Mouse (Mus musculus) inflammation-experienced regulatory T-cells, adult 16 weeks (primary cell): Measurements from ENCODE around the gene Unc5a. TPM values are rescaled to one million over a fixed set of nuclear protein-coding genes. Genes with fewer than 3 reads are reported as not detected.

Experiments
- polyA plus RNA-seq: library from polyadenylated mRNA; unstranded; fragments of 100-300 nt; shearing (Covaris generic); gene quantifications from one replicate; pipeline ENCODE4 v1.2.1, GENCODE M21; 2017

Gene Unc5a
- polyA plus RNA-seq: 1.00 TPM

DNA sequence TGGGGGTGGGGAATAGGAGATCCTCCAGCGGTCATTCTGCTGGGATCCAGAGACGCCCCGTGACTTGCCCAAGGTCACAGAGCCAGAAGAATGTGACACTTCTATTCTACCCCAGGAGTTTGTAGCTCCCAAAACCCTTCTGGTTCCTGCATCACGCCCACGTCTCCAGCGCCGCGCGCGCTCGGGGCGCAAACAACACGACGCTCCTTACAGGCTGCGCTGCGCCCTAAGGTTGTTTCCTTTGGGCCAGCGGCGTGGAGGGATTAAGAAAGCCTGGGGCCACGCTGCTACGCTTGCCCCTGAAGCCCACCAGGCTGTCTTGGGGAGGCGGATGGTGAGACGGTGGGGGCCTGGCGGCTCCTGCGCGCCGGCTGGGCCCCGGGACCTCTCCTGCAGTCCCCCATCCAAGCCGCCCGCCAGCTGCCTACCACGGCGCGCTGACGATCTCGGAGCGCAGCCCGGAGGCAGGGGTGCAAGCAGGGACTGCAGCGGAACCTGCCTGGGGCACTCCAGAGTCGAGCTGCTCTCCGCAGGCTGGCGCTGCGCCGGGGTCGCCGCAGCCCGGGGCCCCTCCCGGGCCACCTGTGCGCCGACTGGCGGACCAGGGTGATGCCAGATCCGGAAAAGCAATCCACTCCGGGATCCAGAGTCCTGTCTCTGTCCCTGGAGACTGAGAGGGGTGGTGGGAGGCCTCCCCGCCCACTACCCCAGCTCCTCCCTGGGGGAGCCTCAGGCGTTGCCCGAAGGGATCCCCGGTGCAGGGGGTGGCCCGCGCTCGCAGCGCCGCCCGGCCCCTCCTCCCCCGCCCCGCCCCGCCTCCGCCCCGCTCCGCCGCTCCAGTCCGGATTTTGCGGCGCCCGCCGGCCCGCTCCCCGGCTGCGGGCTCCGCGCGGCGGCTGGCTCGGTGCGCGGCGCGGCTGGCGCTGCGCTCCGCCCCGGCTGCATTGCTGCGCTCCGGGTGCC, at the start of gene Unc5a:
Unc5a (plus strand) TSS at position 881 of the 963 bp plus-strand sequence.

DNA sequence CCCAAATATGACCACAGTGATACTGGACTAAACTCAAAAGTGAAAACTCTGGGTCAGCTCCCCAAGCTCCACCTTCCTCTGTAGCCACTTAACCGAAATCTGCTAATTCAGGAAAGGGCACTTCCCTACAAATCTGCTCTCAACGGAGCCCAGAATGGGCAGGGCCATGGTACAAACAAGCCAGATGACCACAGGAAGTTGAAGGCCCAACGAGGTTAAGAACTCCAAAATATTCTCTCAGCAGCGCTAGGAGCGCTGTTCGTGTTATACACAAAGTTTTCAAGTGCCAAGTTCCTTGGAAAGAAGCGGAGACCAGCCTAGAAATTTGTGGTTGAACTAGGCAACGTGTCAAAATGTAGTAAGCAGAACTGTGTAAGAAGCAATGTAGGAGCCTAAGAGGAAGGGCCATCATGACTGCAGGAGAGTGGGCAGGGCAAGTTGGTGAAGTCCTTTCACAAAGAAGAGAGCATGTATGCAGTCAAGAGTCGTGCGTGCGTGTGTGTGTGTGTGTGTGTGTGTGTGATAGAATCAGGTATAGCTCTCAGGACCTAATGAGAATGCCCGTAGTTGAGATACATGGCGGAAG, 72.1 kb downstream of the Unc5a start, which contains the start of gene Hk3:
Hk3 (minus strand) TSS at position 192 of the 586 bp plus-strand sequence.

Other genes starting within 250 kb of the Unc5a start
- not detected for gene Cdhr2, start 247.9 kb upstream of the Unc5a start, polyA plus RNA-seq
- gene Gprin1, start 199.5 kb upstream of the Unc5a start, polyA plus RNA-seq: not detected
- gene Sncb, start 182.8 kb upstream of the Unc5a start, polyA plus RNA-seq: not detected
- not detected for gene Eif4e1b, start 165.4 kb upstream of the Unc5a start, polyA plus RNA-seq
- 10.9 TPM for gene Tspan17, start 160.0 kb upstream of the Unc5a start, polyA plus RNA-seq
- gene Hk3, start 72.0 kb downstream of the Unc5a start, polyA plus RNA-seq: 1.6 TPM
- gene Uimc1, start 150.9 kb downstream of the Unc5a start, polyA plus RNA-seq: 79.5 TPM
- 45.3 TPM for gene Zfp346, start 155.9 kb downstream of the Unc5a start, polyA plus RNA-seq
- gene Gm17617, start 184.1 kb downstream of the Unc5a start, polyA plus RNA-seq: not detected
- gene Fgfr4, start 203.2 kb downstream of the Unc5a start, polyA plus RNA-seq: not detected